Mouse (Mus musculus): Measurements from ENCODE around the gene Tpsb2.
A peak's percentile ranks its signal among the peaks of the same experiment; 100 is the strongest.

The Tpsb2 gene

DNA sequence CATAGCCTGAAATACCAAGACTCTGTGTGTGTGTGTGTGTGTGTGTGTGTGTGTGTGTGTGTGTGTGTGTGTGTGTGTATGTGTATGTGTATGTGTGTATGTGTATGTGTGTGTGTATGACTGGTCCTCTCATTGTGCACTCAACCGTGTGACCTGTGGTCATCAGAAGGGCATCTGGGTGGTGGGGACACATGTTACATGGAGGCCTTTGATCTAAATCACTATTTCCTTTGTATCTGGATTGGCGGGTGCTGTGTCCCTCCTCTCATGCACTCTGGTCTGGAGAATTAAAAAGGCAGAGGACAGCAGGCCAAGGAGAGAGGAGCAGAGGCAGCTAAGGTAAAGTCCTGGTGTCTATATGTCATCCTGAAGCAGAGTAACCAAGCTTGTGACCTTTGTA, at the start of gene Tpsb2:
Tpsb2 (plus strand) TSS at position 301 of the 400 bp plus-strand sequence.
- Histone ChIP-seq H3K27me3 (ENCODE audit: control insufficient read depth, insufficient read depth, low read length, poor library complexity, severe bottlenecking) (no peaks in the 10 kb centered on the region), H3K36me3 (ENCODE audit: control insufficient read depth, insufficient read depth, low read length, poor library complexity, severe bottlenecking) (no peaks in the 10 kb centered on the region)
- no peak for DNase-seq (ENCODE audit: low read depth, low spot score)

DNA sequence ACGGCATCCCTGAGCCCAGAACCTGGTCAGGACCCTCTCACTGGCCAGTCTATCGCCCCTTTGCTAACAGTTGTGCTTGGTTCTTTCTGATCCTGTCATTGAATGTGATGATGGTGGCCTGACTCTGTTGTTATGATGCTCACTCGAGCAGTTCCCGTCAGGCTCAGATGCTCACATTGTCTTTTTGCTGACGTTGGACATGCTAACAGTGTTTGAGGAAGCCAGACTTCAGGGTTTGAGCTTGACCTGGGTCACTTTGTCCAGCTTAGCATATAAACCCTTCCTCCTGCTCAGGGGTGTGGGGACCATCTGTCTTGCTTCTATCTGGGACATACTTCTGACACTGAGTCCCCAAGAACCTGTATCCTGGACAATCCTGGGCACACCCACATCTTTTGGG, 47.8 kb upstream of the Tpsb2 start, which contains the start of gene Prss29:
Prss29 (plus strand) TSS at position 301 of the 400 bp plus-strand sequence.
- DNase-seq (ENCODE audit: low read depth, low spot score), result no peak
- H3K36me3 ChIP-seq (ENCODE audit: control insufficient read depth, insufficient read depth, low read length, poor library complexity, severe bottlenecking), result no peaks in the 10 kb centered on the region
- H3K27me3 ChIP-seq (ENCODE audit: control insufficient read depth, insufficient read depth, low read length, poor library complexity, severe bottlenecking), result no peaks in the 10 kb centered on the region

DNA sequence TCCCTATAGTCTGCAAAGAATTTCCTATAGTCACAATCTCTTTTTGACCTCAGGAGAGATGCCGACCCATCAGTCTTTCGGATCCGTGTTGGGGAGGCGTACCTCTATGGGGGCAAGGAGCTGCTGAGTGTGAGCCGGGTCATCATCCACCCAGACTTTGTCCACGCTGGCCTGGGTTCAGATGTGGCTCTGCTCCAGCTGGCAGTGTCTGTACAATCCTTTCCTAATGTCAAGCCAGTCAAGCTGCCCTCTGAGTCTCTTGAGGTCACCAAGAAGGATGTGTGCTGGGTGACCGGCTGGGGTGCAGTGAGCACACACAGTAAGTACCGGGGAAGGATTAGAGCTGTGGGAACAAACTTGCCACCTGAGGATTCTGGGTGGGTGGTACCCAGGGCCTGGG, 45.3 kb upstream of the Tpsb2 start:
- H3K36me3 ChIP-seq (ENCODE audit: control insufficient read depth, insufficient read depth, low read length, poor library complexity, severe bottlenecking), result no peaks in the 10 kb centered on the region
- no peaks in the 10 kb centered on the region for H3K27me3 ChIP-seq (ENCODE audit: control insufficient read depth, insufficient read depth, low read length, poor library complexity, severe bottlenecking)
- no peak for DNase-seq (ENCODE audit: low read depth, low spot score)

DNA sequence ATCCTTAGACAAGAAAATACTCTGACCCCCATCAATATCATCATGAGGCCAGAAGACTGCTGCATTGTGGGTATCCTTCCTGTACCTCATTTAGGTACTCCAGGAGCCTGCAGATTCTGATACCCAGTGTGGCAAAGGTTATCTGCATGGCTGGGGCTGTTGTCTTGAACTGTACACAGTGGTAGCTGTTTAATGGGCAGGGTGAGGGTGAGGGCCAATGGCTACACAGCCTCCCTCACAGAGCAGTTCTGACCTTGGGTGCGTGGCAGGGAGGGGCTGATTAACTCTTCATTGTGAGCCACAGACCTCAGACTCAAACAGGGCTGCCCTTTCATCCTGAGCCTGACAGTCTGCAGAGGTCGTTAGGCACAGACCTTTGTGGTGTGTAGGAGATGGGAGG, 43.2 kb upstream of the Tpsb2 start:
- no peak for DNase-seq (ENCODE audit: low read depth, low spot score)
- no peaks in the 10 kb centered on the region for H3K27me3 ChIP-seq (ENCODE audit: control insufficient read depth, insufficient read depth, low read length, poor library complexity, severe bottlenecking)
- no peaks in the 10 kb centered on the region for H3K36me3 ChIP-seq (ENCODE audit: control insufficient read depth, insufficient read depth, low read length, poor library complexity, severe bottlenecking)

DNA sequence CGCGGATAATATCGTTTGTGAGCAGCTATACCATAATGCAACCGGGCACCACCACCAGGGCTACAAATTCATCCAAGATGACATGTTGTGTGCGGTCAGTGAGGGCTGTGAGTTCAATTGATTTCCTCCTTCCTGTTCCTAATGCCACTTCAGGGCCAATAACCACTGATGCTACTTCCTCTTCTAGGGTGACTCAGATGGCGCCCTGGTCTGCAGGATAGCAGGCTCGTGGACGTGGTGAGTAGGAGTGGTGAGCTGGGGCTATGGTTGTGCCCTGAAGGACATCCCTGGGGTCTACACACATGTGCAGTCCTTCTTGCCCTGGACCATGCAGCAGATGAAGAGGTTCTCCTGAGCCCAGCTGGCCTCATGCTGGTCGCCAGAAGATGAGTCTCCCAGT, 33.8 kb upstream of the Tpsb2 start:
- H3K36me3 ChIP-seq (ENCODE audit: control insufficient read depth, insufficient read depth, low read length, poor library complexity, severe bottlenecking), result no peaks in the 10 kb centered on the region
- no peak for DNase-seq (ENCODE audit: low read depth, low spot score)
- no peaks in the 10 kb centered on the region; the same call in 1 of the 2 replicates for H3K27me3 ChIP-seq (ENCODE audit: control insufficient read depth, insufficient read depth, low read length, poor library complexity, severe bottlenecking)

DNA sequence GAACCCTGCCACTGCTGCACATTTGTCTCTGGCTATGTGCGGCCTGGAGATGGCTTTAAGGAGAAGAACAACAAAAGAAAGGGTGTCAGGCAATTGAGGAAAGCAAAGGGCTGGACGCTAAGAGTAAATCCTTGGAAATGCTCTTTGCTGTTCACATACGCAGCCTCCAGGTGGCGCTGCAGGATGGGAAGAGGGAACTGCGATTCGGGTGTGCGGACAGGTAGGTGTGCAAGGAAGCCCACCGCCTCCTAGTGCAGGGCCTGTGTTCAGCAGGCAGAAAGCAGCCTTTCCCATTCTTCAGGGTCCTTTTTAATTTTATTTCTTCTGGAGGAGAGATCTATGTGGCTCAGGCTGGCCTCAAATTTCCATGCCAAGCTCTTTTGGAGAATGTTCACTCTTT, 32.2 kb upstream of the Tpsb2 start:
- DNase-seq (ENCODE audit: low read depth, low spot score), result peak; percentile 59
- no peaks in the 10 kb centered on the region; the same call in 1 of the 2 replicates for H3K27me3 ChIP-seq (ENCODE audit: control insufficient read depth, insufficient read depth, low read length, poor library complexity, severe bottlenecking)
- H3K36me3 ChIP-seq (ENCODE audit: control insufficient read depth, insufficient read depth, low read length, poor library complexity, severe bottlenecking), result no peaks in the 10 kb centered on the region

DNA sequence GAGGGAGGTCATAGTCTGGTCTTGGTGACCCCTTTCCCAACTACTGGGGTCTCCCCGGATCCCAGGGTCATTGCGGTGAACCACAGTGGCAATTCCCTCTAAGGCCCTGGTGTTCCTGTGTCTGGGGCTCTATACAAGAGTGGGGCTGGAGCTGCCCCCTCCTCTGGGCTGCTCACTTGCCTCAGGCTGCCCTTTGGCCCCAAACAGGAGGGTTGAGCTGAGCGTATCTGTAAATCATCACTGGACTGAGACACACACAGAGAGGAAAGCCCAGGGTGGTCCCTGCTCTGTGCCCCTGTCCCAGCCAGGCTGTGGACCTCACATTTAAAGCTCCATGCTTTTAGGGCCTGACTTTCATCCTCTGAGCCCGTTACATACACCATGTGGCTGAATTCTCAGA, 27.9 kb upstream of the Tpsb2 start:
- Histone ChIP-seq H3K27me3 (ENCODE audit: control insufficient read depth, insufficient read depth, low read length, poor library complexity, severe bottlenecking) (no peaks in the 10 kb centered on the region), H3K36me3 (ENCODE audit: control insufficient read depth, insufficient read depth, low read length, poor library complexity, severe bottlenecking) (no peaks in the 10 kb centered on the region)
- no peak for DNase-seq (ENCODE audit: low read depth, low spot score)

DNA sequence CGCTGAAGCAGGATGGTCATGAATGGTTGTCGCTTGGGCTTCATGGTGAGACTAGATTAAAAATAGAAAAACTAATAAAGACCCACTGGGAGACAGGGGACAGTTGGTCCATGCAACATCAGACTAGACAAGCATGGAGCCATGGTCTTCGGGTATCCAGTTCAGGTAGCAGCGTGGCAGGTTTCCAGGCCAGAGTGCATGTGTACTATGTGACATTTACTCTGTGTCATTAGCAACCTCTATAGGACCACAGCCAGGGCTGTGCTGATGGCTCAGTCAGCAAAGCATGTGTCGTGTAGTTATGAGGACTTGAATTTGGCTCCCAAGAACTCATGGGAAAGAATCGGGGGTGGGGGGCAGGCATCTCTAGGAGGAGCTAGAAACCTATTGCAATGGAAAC, 26.1 kb upstream of the Tpsb2 start:
- Histone ChIP-seq H3K27me3 (ENCODE audit: control insufficient read depth, insufficient read depth, low read length, poor library complexity, severe bottlenecking) (no peaks in the 10 kb centered on the region), H3K36me3 (ENCODE audit: control insufficient read depth, insufficient read depth, low read length, poor library complexity, severe bottlenecking) (no peaks in the 10 kb centered on the region)
- no peak for DNase-seq (ENCODE audit: low read depth, low spot score)

DNA sequence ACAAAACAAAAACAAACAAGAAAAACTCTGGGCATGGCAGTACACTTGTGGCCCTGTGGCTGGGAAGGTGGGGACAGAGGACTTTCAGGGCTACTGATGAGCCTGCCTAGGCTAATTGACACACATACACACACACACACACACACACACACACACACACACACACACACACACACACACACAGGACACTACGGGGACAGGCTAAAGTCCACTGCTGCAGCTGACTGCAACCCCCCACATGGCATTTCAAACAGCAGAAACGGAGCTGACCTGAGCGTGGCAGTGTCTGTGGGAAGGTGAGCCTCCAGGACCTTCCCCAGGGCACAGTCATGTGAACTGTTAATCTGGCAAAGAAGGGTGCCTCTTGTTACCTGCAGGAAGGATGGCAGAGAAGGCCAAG, 24.6 kb upstream of the Tpsb2 start:
- DNase-seq (ENCODE audit: low read depth, low spot score), result no peak
- Histone ChIP-seq H3K36me3 (ENCODE audit: control insufficient read depth, insufficient read depth, low read length, poor library complexity, severe bottlenecking) (no peaks in the 10 kb centered on the region), H3K27me3 (ENCODE audit: control insufficient read depth, insufficient read depth, low read length, poor library complexity, severe bottlenecking) (no peaks in the 10 kb centered on the region)

DNA sequence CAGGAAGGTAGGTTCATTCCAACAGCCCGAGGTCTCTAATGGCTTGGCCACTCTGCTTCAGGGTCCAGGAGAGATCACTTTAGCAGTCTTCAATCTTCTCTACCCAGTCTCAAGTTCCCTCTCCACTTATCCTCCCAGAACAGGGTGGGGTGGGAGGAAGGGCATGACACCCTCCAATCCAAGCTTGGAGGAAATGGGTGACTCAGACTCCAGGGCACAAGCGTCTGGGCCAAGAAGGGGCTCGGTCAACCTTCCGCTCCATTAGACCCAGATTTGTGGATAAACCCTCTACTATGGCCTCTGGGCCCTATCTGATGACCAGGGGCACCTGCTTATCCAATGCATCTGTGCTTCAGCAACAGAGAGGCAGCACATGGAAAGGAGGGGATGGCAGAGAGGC, 20.6 kb upstream of the Tpsb2 start, which contains the start of gene Tpsab1:
Tpsab1 (minus strand) TSS at position 101 of the 400 bp plus-strand sequence.
- Histone ChIP-seq H3K36me3 (ENCODE audit: control insufficient read depth, insufficient read depth, low read length, poor library complexity, severe bottlenecking) (no peaks in the 10 kb centered on the region), H3K27me3 (ENCODE audit: control insufficient read depth, insufficient read depth, low read length, poor library complexity, severe bottlenecking) (no peaks in the 10 kb centered on the region)
- no peak for DNase-seq (ENCODE audit: low read depth, low spot score)

DNA sequence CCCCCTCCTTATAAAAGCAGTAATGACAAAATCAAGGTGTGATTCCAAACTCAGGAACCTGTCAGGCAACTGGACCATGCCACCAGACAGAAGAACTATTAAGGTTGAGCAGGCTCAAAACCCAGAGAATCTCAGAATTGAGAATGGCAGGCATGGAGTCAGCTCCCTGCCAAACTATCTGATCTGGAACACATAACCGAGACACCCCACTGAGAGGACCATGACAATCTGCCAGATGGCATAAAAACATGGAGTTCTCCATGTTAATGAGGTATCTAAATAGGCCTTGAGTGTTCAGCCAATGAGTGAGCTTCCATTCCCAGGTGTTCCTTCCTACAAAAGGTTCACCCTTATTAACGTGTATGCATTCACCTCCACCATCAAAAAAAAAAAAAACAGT, 4.8 kb upstream of the Tpsb2 start:
- Histone ChIP-seq H3K36me3 (ENCODE audit: control insufficient read depth, insufficient read depth, low read length, poor library complexity, severe bottlenecking) (no peaks in the 10 kb centered on the region), H3K27me3 (ENCODE audit: control insufficient read depth, insufficient read depth, low read length, poor library complexity, severe bottlenecking) (no peaks in the 10 kb centered on the region; the same call in none of the 2 replicates)
- DNase-seq (ENCODE audit: low read depth, low spot score), result no peak

DNA sequence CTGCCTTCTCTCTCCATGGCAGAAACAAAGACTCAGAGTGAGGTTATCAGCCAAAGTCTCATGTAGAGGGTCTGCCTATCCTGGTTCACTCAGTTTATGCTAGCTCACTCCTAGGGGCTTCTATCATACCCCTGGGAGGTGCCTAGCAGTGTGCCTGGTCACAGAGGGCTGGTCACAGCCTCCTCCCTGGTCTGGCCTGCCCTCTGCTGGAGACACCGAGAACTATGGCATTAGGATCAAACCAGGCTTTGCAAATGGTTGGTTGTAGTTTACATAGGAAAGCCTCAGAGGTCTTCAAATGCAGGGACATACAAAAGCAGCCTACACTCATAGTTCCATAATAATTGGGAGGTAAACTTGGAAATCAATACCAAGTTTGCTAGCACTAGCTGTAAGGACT, 2.4 kb upstream of the Tpsb2 start:
- H3K36me3 ChIP-seq (ENCODE audit: control insufficient read depth, insufficient read depth, low read length, poor library complexity, severe bottlenecking), result no peaks in the 10 kb centered on the region
- peak; percentile 48 for DNase-seq (ENCODE audit: low read depth, low spot score)
- no peaks in the 10 kb centered on the region; the same call in none of the 2 replicates for H3K27me3 ChIP-seq (ENCODE audit: control insufficient read depth, insufficient read depth, low read length, poor library complexity, severe bottlenecking)

DNA sequence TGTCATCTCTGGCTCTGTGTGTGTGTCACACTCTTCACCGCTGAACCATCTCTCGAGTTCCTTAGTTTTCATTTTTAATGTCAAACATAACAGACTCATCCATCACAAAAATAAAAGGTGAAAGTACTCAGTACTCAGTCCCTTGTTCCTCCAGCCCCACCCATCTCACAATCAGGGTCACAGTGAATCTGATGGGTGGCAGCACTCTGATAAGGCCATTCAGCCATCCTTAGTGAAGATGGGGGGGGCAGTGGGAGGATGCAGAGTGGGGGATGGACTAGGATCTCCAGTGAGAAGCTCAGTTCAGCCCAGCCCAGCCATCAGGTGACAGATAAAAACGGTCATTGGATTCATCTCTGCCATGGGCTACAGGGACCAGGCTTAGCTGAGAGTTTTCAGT, 2.9 kb downstream of the Tpsb2 start, which contains the start of gene Tpsg1:
Tpsg1 (plus strand) TSS at position 301 of the 400 bp plus-strand sequence.
- H3K27me3 ChIP-seq (ENCODE audit: control insufficient read depth, insufficient read depth, low read length, poor library complexity, severe bottlenecking), result no peaks in the 10 kb centered on the region
- DNase-seq (ENCODE audit: low read depth, low spot score), result no peak
- H3K36me3 ChIP-seq (ENCODE audit: control insufficient read depth, insufficient read depth, low read length, poor library complexity, severe bottlenecking), result no peaks in the 10 kb centered on the region

DNA sequence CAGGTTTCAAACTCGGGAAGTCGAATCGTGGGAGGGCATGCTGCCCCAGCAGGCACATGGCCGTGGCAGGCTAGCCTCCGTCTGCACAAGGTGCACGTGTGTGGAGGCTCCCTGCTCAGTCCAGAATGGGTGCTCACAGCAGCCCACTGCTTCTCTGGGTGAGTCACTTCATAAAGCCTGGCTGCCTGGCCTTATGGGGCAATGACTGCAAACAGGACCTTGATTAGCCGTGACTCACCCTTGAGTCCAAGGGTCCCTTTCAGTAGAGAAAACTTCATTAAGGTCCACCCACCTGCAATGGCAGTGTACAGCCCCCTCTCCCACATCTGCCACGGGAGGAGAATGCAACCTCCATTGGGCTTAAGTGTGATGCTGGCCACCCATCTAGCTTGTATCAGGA, 6.4 kb downstream of the Tpsb2 start:
- no peak for DNase-seq (ENCODE audit: low read depth, low spot score)
- Histone ChIP-seq H3K36me3 (ENCODE audit: control insufficient read depth, insufficient read depth, low read length, poor library complexity, severe bottlenecking) (no peaks in the 10 kb centered on the region), H3K27me3 (ENCODE audit: control insufficient read depth, insufficient read depth, low read length, poor library complexity, severe bottlenecking) (no peaks in the 10 kb centered on the region)

DNA sequence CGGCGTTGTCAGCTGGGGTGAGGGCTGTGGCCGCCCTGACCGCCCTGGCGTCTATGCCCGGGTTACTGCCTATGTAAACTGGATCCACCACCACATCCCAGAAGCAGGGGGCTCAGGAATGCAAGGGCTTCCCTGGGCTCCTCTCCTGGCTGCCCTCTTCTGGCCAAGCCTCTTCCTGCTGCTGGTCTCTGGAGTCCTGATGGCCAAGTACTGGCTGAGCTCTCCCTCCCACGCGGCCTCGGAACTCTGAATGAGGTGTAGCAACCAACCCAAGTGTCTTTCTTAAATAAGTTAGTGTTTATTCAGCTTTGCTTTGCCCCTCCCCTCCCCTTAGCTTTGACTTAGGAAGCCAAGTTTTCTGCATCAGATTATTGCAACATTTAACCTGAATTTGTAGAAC, 7.9 kb downstream of the Tpsb2 start:
- DNase-seq (ENCODE audit: low read depth, low spot score), result no peak
- H3K36me3 ChIP-seq (ENCODE audit: control insufficient read depth, insufficient read depth, low read length, poor library complexity, severe bottlenecking), result no peaks in the 10 kb centered on the region
- H3K27me3 ChIP-seq (ENCODE audit: control insufficient read depth, insufficient read depth, low read length, poor library complexity, severe bottlenecking), result no peaks in the 10 kb centered on the region

DNA sequence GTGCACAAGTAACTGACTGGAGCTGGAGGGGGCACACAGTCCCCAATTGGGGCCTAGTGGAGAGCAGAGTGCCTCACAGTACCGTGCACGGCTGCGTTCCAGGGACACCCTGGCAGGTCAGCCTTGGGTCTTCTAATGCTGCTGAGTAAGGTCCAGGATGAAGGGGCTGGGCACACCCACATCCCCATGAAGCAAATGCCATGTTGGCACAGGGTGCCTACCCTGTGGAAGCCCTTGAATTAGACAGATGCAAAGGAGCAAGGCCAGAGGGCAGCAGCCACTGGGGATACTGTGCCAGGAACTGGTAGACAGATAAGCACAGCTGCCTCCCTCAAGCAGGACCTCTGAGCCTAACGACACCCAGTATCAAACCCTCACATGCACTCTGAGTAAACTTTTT, 28.4 kb downstream of the Tpsb2 start:
- H3K27me3 ChIP-seq (ENCODE audit: control insufficient read depth, insufficient read depth, low read length, poor library complexity, severe bottlenecking), result no peaks in the 10 kb centered on the region
- H3K36me3 ChIP-seq (ENCODE audit: control insufficient read depth, insufficient read depth, low read length, poor library complexity, severe bottlenecking), result no peaks in the 10 kb centered on the region
- no peak for DNase-seq (ENCODE audit: low read depth, low spot score)
